Mouse (Mus musculus) stomach, postnatal 0 days (tissue): ENCODE data around the gene Kpna3. TPM values are rescaled to one million over a fixed set of nuclear protein-coding genes. Genes with fewer than 3 reads are reported as not detected.

Experiments
- ATAC-seq: fragments of 200-750 bp; cut with Nextera tagmentation; 2 replicates; pipeline ENCODE4 v1.8.0; 2017; ENCODE audit not compliant: low FRiP score, low TSS enrichment
- DNase-seq: peaks from one replicate; pipeline ENCODE4 v3.0.0-alpha.2; 2016; ENCODE audit warnings: low spot score
- H3K27ac ChIP-seq: fragments of 300-500 bp; sonication (generic); replicated peaks from 2 replicates; pipeline ENCODE4 v1.5.1; 2014; ENCODE audit warnings: mild to moderate bottlenecking, control low read depth
- H3K27me3 ChIP-seq: fragments of 300-500 bp; sonication (generic); 2 replicates; pipeline ENCODE4 v1.6.1; 2014; ENCODE audit warnings: low read length; ENCODE audit not compliant: control insufficient read depth, insufficient read depth
- H3K36me3 ChIP-seq: fragments of 300-500 bp; sonication (generic); 2 replicates; pipeline ENCODE4 v1.6.1; 2014; ENCODE audit warnings: low read length, mixed read lengths; ENCODE audit not compliant: control insufficient read depth, insufficient read depth
- H3K4me1 ChIP-seq: fragments of 300-500 bp; sonication (generic); replicated peaks from 2 replicates; pipeline ENCODE4 v1.6.1; 2014; ENCODE audit warnings: antibody characterized with exemption; ENCODE audit not compliant: control insufficient read depth, insufficient read depth
- H3K4me2 ChIP-seq: fragments of 300-500 bp; sonication (generic); replicated peaks from 2 replicates; pipeline ENCODE4 v1.6.1; 2014; ENCODE audit warnings: low read depth, mild to moderate bottlenecking, control low read depth, moderate library complexity
- H3K4me3 ChIP-seq: fragments of 300-500 bp; sonication (generic); 2 replicates; pipeline ENCODE4 v1.5.1; 2014; ENCODE audit warnings: low read depth, low read length, control low read depth
- H3K9ac ChIP-seq: fragments of 300-500 bp; sonication (generic); 2 replicates; pipeline ENCODE4 v1.6.1; 2014; ENCODE audit warnings: mild to moderate bottlenecking, low read length, control low read depth, mixed read lengths
- H3K9me3 ChIP-seq: fragments of 300-500 bp; sonication (generic); 2 replicates; pipeline ENCODE4 v1.6.1; 2016; ENCODE audit warnings: low read length; ENCODE audit not compliant: control insufficient read depth
- CTCF ChIP-seq: IDR thresholded peaks from 2 replicates; pipeline ENCODE4 v1.5.1; 2016; ENCODE audit warnings: antibody characterized with exemption, low read depth, mild to moderate bottlenecking, moderate library complexity
- EP300 ChIP-seq: optimal IDR thresholded peaks from 2 replicates; pipeline ENCODE3; 2016; ENCODE audit warnings: antibody characterized with exemption
- WGBS: fragments of 180-500 bp; shearing (Covaris S2); extraction: QIAGEN DNeasy Blood & Tissue Kit; methylation state at CpG from one replicate; pipeline ENCODE4 v1.1.7; 2014; 5-methylcytosine and 5-hydroxymethylcytosine counted together
- polyA plus RNA-seq: library from polyadenylated mRNA; unstranded; fragments of >200 nt; fragmentation: Nextera tagmentation; extraction: Ambion mirVana; gene quantifications from 2 replicates; pipeline ENCODE4 v1.2.1, GENCODE M21; 2015

Gene Kpna3
- polyA plus RNA-seq, 1 experiment from 2014 or later: 21.2 TPM

GRCm38 (mm10) chr14:61410020-61410419 lies 29.7 kb downstream of the Kpna3 start:
- Histone ChIP-seq H3K4me1 (no peaks in the 10 kb centered on the region; the same call in 1 of the 2 replicates), H3K4me3 (no peak overlapping the region), H3K36me3 (no peaks in the 10 kb centered on the region), H3K9ac (no peak overlapping the region), H3K27ac (0 out of 2 replicates have a peak overlapping the region, but pooled peaks have one; percentile 1), H3K4me2 (no peak overlapping the region), H3K9me3 (no peaks in the 10 kb centered on the region), H3K27me3 (no peaks in the 10 kb centered on the region)
- ATAC-seq (no peak), DNase-seq (no peak)
- WGBS: 24% methylated on average over 2 of the region's 2 CpGs
- TF ChIP-seq EP300 (no peak), CTCF (no peak)

DNA sequence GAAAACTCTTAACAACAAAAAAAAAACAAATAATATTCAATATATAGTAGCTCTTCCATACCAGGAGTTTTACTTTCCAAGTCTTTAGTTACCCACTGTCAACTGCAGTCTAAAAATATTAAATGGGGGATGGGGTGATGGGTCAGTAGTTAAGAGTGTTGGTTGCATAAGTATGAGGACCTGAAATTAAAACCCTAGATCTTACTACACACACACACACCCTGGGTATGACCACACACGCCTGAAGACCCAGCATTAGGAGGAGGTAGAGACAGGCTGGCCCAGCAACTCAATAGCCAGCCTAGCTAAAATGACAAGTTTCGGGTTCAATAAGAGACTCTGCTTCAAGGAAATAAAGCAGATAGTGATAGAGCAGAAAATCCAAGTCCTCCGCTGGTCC lies 32.6 kb downstream of the Kpna3 start:
- no peak overlapping the region for H3K9ac ChIP-seq

DNA sequence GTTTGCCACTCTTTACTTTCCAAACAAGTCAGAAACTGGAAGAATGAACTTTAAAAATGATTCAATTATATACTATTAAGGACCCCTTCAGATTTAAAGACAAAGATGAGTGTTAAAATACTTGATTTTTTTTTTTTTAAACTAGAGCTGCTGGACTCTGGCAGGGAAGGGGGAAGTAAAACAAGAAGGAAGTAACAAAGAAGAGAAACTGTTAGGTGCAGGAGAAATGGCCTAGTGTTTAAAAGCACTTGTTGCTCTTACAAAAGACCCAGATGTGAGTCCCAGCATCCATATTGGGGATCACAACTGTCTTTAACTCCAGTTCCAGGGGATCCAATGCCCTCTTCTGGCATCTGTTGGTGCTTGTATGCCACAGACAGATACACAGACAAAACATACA lies 33.9 kb downstream of the Kpna3 start:
- Histone ChIP-seq H3K36me3 (no peaks in the 10 kb centered on the region), H3K27me3 (no peaks in the 10 kb centered on the region), H3K27ac (no peak overlapping the region), H3K4me1 (no peaks in the 10 kb centered on the region; the same call in 1 of the 2 replicates), H3K9ac (no peak overlapping the region), H3K9me3 (no peaks in the 10 kb centered on the region), H3K4me2 (no peak overlapping the region), H3K4me3 (no peak overlapping the region)
- ATAC-seq: no peak
- TF ChIP-seq EP300: no peak
- no peak for TF ChIP-seq CTCF
- no peak for DNase-seq

More for the DNA sequence above, 32.6 kb downstream of the Kpna3 start:
- Histone ChIP-seq H3K9me3 (no peaks in the 10 kb centered on the region), H3K4me3 (no peak overlapping the region), H3K4me1 (no peaks in the 10 kb centered on the region; the same call in 1 of the 2 replicates), H3K4me2 (no peak overlapping the region), H3K36me3 (no peaks in the 10 kb centered on the region), H3K27me3 (no peaks in the 10 kb centered on the region), H3K27ac (no peak overlapping the region)
- no peak for DNase-seq
- TF ChIP-seq EP300: no peak
- no peak for TF ChIP-seq CTCF
- no peak for ATAC-seq
- WGBS: 90% methylated on average over 3 of the region's 3 CpGs

- H3K27ac ChIP-seq: no peak overlapping the region
- H3K9me3 ChIP-seq: no peaks in the 10 kb centered on the region
- H3K9ac ChIP-seq: no peak overlapping the region
- no peaks in the 10 kb centered on the region for H3K27me3 ChIP-seq
- TF ChIP-seq CTCF (no peak), EP300 (no peak)
- WGBS: 89% methylated on average over 3 of the region's 3 CpGs
- DNase-seq (no peak), ATAC-seq (no peak)
- H3K4me2 ChIP-seq: no peak overlapping the region
- no peaks in the 10 kb centered on the region; the same call in 1 of the 2 replicates for H3K4me1 ChIP-seq
- H3K4me3 ChIP-seq: no peak overlapping the region
- H3K36me3 ChIP-seq: no peaks in the 10 kb centered on the region
These were observed 34.7 kb downstream of the Kpna3 start for GRCm38 (mm10) chr14:61404941-61405340.

- Histone ChIP-seq H3K27ac (no peak overlapping the region), H3K4me1 (no peaks in the 10 kb centered on the region), H3K36me3 (0 out of 2 replicates have a peak, but pooled peaks cover 5% of the 10 kb centered on the region), H3K9me3 (no peaks in the 10 kb centered on the region), H3K9ac (no peak overlapping the region), H3K27me3 (no peaks in the 10 kb centered on the region), H3K4me3 (no peak overlapping the region), H3K4me2 (no peak overlapping the region)
- 77% methylated on average over 6 of the region's 6 CpGs for WGBS
- TF ChIP-seq EP300 (no peak), CTCF (no peak)
- ATAC-seq: no peak
- DNase-seq: no peak
These were observed 44.9 kb downstream of the Kpna3 start for GRCm38 (mm10) chr14:61394745-61395144.

- no peak for TF ChIP-seq EP300
- no peak for TF ChIP-seq CTCF
- no peak for ATAC-seq
These were observed 49.1 kb downstream of the Kpna3 start for GRCm38 (mm10) chr14:61390586-61390985.

More at GRCm38 (mm10) chr14:61390586-61390985, 49.1 kb downstream of the Kpna3 start:
- no peaks in the 10 kb centered on the region for H3K9me3 ChIP-seq
- no peak overlapping the region for H3K4me2 ChIP-seq
- DNase-seq: no peak
- H3K4me1 ChIP-seq: no peaks in the 10 kb centered on the region
- no peak overlapping the region for H3K9ac ChIP-seq
- no peak overlapping the region for H3K27ac ChIP-seq
- H3K27me3 ChIP-seq: no peaks in the 10 kb centered on the region
- no peak overlapping the region for H3K4me3 ChIP-seq
- H3K36me3 ChIP-seq: peaks cover 11% of the 10 kb centered on the region; the same call in 1 of the 2 replicates
- WGBS: 86% methylated on average over 3 of the region's 3 CpGs
